8 mouse cellular contexts compared by ENCODE assay signal in genomic region chr7:34389277-34390085, GRCm38 (mm10). TPM values are rescaled to one million over a fixed set of nuclear protein-coding genes. Genes with fewer than 3 reads are reported as not detected.
DNase-seq lines count a peak whose midpoint lies in the region; ATAC-seq and TF ChIP-seq lines count a peak whose summit lies in the region.

No protein-coding gene starts in this region.

- TF ChIP-seq CTCF in bone marrow, adult 2 months (IDR thresholded peaks at IDR 0.05; ENCODE audit: control insufficient read depth, insufficient read depth, low read length) = no peak

- TF ChIP-seq POLR2A in bone marrow, adult 2 months (IDR thresholded peaks at IDR 0.05; ENCODE audit: borderline replicate concordance, control insufficient read depth, low read depth, low read length) = peak; percentile 100

- peak overlapping the region; percentile 91 for H3K4me3 ChIP-seq in bone marrow, adult 2 months (replicated peaks; ENCODE audit: control insufficient read depth, low read depth, low read length)
- H3K4me3 ChIP-seq in embryonic facial prominence, embryonic 14.5 days (ENCODE audit: low read depth, low read length) = peak overlapping the region; percentile 96
- H3K4me3 ChIP-seq in limb, embryonic 12.5 days (replicated peaks) = peak overlapping the region; percentile 79
- peak overlapping the region; percentile 93 for H3K4me3 ChIP-seq in midbrain, embryonic 14.5 days (replicated peaks; ENCODE audit: low read depth, low read length)

- H3K4me2 ChIP-seq in embryonic facial prominence, embryonic 14.5 days (ENCODE audit: low read depth, low read length) = peak overlapping the region; percentile 96
- H3K4me2 ChIP-seq in limb, embryonic 12.5 days = peak overlapping the region; percentile 92
- H3K4me2 ChIP-seq in midbrain, embryonic 14.5 days (ENCODE audit: low read length) = peak overlapping the region; percentile 92

- peak; percentile 89 for DNase-seq in 416B (ENCODE audit: low read depth)
- DNase-seq in embryonic facial prominence, embryonic 14.5 days (ENCODE audit: low spot score) = peak; percentile 95
- peak; percentile 92 for DNase-seq in heart, adult 8-10 months (ENCODE audit: low spot score)
- peak; percentile 92 to 93 for DNase-seq in kidney, adult 8-10 months
- DNase-seq in midbrain, embryonic 14.5 days = peak; percentile 96
- peak; percentile 90 for DNase-seq in spleen, adult 12 weeks (ENCODE audit: low spot score)

- H3K36me3 ChIP-seq in embryonic facial prominence, embryonic 14.5 days (ENCODE audit: control insufficient read depth, insufficient read depth, low read length) = 0 out of 2 replicates have a peak, but pooled peaks cover 5% of the 10 kb centered on the region
- no peaks in the 10 kb centered on the region; the same call in 1 of the 2 replicates for H3K36me3 ChIP-seq in limb, embryonic 12.5 days
- H3K36me3 ChIP-seq in midbrain, embryonic 14.5 days (ENCODE audit: control insufficient read depth, insufficient read depth, low read length) = no peaks in the 10 kb centered on the region

- ATAC-seq in embryonic facial prominence, embryonic 14.5 days (ENCODE audit: low read depth) = peak; percentile 95
- ATAC-seq in limb, embryonic 12.5 days (ENCODE audit: insufficient number of reproducible peaks, insufficient read depth, low FRiP score, low TSS enrichment, low read depth) = peak; percentile 90
- peak; percentile 96 for ATAC-seq in midbrain, embryonic 14.5 days (ENCODE audit: low FRiP score, low TSS enrichment)

- no peaks in the 10 kb centered on the region for H3K27me3 ChIP-seq in embryonic facial prominence, embryonic 14.5 days (replicated peaks; ENCODE audit: control insufficient read depth, insufficient read depth, low read length)
- no peaks in the 10 kb centered on the region for H3K27me3 ChIP-seq in limb, embryonic 12.5 days
- no peaks in the 10 kb centered on the region for H3K27me3 ChIP-seq in midbrain, embryonic 14.5 days (ENCODE audit: control insufficient read depth, insufficient read depth, low read length)

- H3K9ac ChIP-seq in embryonic facial prominence, embryonic 14.5 days (ENCODE audit: low read depth, low read length) = peak overlapping the region; percentile 99
- peak overlapping the region; percentile 96 for H3K9ac ChIP-seq in limb, embryonic 12.5 days (replicated peaks)
- peak overlapping the region; percentile 97 for H3K9ac ChIP-seq in midbrain, embryonic 14.5 days (replicated peaks; ENCODE audit: low read length)

- WGBS in bone marrow, adult 2 months = under 1% methylated on average over 94 of the region's 100 CpGs
- WGBS in embryonic facial prominence, embryonic 14.5 days = 0% methylated on average over 24 of the region's 100 CpGs
- WGBS in limb, embryonic 12.5 days = under 1% methylated on average over 96 of the region's 100 CpGs
- WGBS in midbrain, embryonic 14.5 days = under 1% methylated on average over 95 of the region's 100 CpGs

- H3K9me3 ChIP-seq in embryonic facial prominence, embryonic 14.5 days (ENCODE audit: control insufficient read depth, low read length) = no peaks in the 10 kb centered on the region
- no peaks in the 10 kb centered on the region for H3K9me3 ChIP-seq in limb, embryonic 12.5 days
- no peaks in the 10 kb centered on the region for H3K9me3 ChIP-seq in midbrain, embryonic 14.5 days (ENCODE audit: control insufficient read depth, low read length)

- peaks cover 1% of the 10 kb centered on the region; the same call in 1 of the 2 replicates for H3K4me1 ChIP-seq in bone marrow, adult 2 months (ENCODE audit: control insufficient read depth, insufficient read depth, low read length)
- H3K4me1 ChIP-seq in embryonic facial prominence, embryonic 14.5 days (ENCODE audit: control insufficient read depth, insufficient read depth, low read length) = peaks cover 27% of the 10 kb centered on the region
- peaks cover 28% of the 10 kb centered on the region for H3K4me1 ChIP-seq in limb, embryonic 12.5 days (replicated peaks)
- peaks cover 33% of the 10 kb centered on the region for H3K4me1 ChIP-seq in midbrain, embryonic 14.5 days (ENCODE audit: control insufficient read depth, insufficient read depth, low read length)

- peak overlapping the region; percentile 95 for H3K27ac ChIP-seq in bone marrow, adult 2 months (ENCODE audit: control insufficient read depth, insufficient read depth, low read depth, low read length, poor library complexity)
- H3K27ac ChIP-seq in embryonic facial prominence, embryonic 14.5 days (replicated peaks; ENCODE audit: low read depth, low read length) = peak overlapping the region; percentile 100
- peak overlapping the region; percentile 99 for H3K27ac ChIP-seq in limb, embryonic 12.5 days
- H3K27ac ChIP-seq in midbrain, embryonic 14.5 days (replicated peaks; ENCODE audit: low read depth, low read length) = peak overlapping the region; percentile 98

RNA-seq across cellular contexts. Expression of gene Lsm14a, which starts 3.6 kb away (rescaled TPM):
- polyA plus RNA-seq in bone marrow, adult 2 months (2011; ENCODE audit: insufficient read depth, insufficient read length, low replicate concordance, missing spikeins) = 60.4 and 64.8 TPM in 2 replicates
- polyA plus RNA-seq in embryonic facial prominence, embryonic 14.5 days (2014; fragmentation: Nextera tagmentation; extraction: Ambion mirVana) = 62.7 and 63.4 TPM in 2 replicates
- 10 to 100 TPM; 82.0 to 92.4 (median 85.0) TPM for total RNA-seq in heart, adult 8-10 months (2022)
- polyA plus RNA-seq in limb, embryonic 12.5 days (2016; fragmentation: Nextera tagmentation; extraction: Ambion mirVana) = 116 and 124 TPM in 2 replicates
- polyA plus RNA-seq in midbrain, embryonic 14.5 days (2014; fragmentation: Nextera tagmentation; extraction: Ambion mirVana) = 46.1 and 48.9 TPM in 2 replicates

Comparison
In these comparisons a context has a peak if more than half of its experiments do, and no peak if none do; other contexts are left out.
1. Peak in every context shown above with its lines: DNase-seq, ATAC-seq, H3K4me3 ChIP-seq and H3K27ac ChIP-seq.